Mouse (Mus musculus) layer of hippocampus, adult 18-20 months (tissue): ENCODE measurements around the gene Gprc6a. TPM values are rescaled to one million over a fixed set of nuclear protein-coding genes. Genes with fewer than 3 reads are reported as not detected.

Experiments
- DNase-seq, 2 experiments: peaks; one replicate each; pipeline ENCODE4 v3.0.0; 2022; ENCODE audit warnings: low spot score in 2 of 2
- total RNA-seq, 2 experiments: library from RNA; stranded (reverse); gene quantifications; 2 replicates each; pipeline ENCODE4 v1.2.3; 2021

The Gprc6a gene
- total RNA-seq, 2 experiments from 2014 or later, result not detected

DNA sequence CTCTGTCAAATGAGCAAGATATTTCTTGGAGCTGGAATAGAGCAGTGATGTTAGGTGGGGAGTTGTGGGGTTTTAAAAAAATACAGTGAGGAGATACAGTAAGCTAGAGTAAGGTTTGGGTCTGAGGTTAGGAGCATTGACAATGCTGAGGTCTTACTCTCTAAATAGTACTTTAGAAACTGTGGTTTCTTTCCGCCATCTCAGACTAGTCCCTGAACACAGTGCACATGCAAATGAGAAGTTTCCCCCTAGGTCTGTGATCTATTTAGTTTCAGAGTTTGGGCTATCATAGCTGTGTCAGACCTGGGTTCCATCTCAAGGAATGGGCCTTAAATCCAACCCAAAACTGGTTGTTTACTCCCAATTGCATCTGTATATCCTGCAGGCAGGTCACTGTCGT, 39.7 kb downstream of the Gprc6a start:
- no peak for DNase-seq

DNA sequence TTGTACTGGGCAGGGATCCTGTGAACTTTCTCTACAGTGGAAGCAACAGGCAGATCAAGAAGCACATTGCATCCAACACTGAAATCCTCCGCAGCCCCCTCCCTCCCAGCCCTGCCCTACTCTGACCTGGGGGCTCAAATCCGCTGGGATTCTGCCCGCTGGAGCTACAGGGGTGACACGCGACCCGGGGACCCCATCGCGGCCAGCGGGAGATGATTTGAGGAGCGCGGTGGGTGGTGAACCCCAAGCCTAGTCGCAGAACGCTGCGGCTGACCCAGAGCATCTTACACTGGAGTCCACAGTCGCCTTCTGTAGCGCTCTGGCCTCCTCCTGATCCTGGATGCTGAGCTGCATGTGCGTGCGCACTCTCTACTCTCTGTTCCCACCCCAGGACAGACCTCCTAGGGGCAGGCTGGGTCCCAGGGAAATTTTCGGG, 41.1 kb downstream of the Gprc6a start, which contains the start of gene Fam162b:
Fam162b (minus strand) TSS at position 379 of the 436 bp plus-strand sequence.
- no peak for DNase-seq

- no peak for DNase-seq
These were observed 46.3 kb downstream of the Gprc6a start for GRCm38 (mm10) chr10:51584919-51585318.

GRCm38 (mm10) chr10:51584378-51584777, 46.9 kb downstream of the Gprc6a start:
- DNase-seq, result no peak

- no peak for DNase-seq
These were observed 59.9 kb downstream of the Gprc6a start for GRCm38 (mm10) chr10:51571225-51571996.

Other genes starting within 250 kb of the Gprc6a start
- not detected for gene Gm49339, start 150.8 kb downstream of the Gprc6a start, total RNA-seq
- gene Lilr4b, start 150.8 kb downstream of the Gprc6a start, total RNA-seq, result not detected
- gene Lilrb4a, start 140.5 kb downstream of the Gprc6a start, total RNA-seq, result under 1 TPM; 0.15 to 0.33 TPM
- not detected for gene Fam162b, start 40.9 kb downstream of the Gprc6a start, total RNA-seq
- not detected for gene Rfx6, start 46.3 kb upstream of the Gprc6a start, total RNA-seq